Mouse (Mus musculus): ENCODE measurements around the gene Dhps.

Dhps gene

GRCm38 (mm10) chr8:85071514-85072281 is at the start of gene Dhps:
Gene Dhps, plus strand, starts transcription at chr8:85071757.
- DNase-seq (ENCODE audit: low read depth, low spot score), result peak; percentile 97

GRCm38 (mm10) chr8:85023846-85024245 is 47.7 kb upstream of the Dhps start:
- DNase-seq (ENCODE audit: low read depth, low spot score), result no peak

GRCm38 (mm10) chr8:85025098-85025932 is 46.2 kb upstream of the Dhps start, which contains the start of gene Asna1:
Gene Asna1, minus strand, starts transcription at chr8:85025281.
- DNase-seq (ENCODE audit: low read depth, low spot score), result peak; percentile 99

- DNase-seq (ENCODE audit: low read depth, low spot score), result peak; percentile 99
Observed at GRCm38 (mm10) chr8:85026670-85027515, 44.7 kb upstream of the Dhps start, which contains the start of gene Trir. Gene Trir, plus strand, starts transcription at chr8:85026823.

GRCm38 (mm10) chr8:85027516-85027855 is 44.1 kb upstream of the Dhps start:
- DNase-seq (ENCODE audit: low read depth, low spot score), result no peak

GRCm38 (mm10) chr8:85027922-85028321 is 43.6 kb upstream of the Dhps start:
- DNase-seq (ENCODE audit: low read depth, low spot score), result no peak

GRCm38 (mm10) chr8:85029271-85029670 is 42.3 kb upstream of the Dhps start:
- no peak for DNase-seq (ENCODE audit: low read depth, low spot score)

GRCm38 (mm10) chr8:85032622-85033311 is 38.8 kb upstream of the Dhps start:
- no peak for DNase-seq (ENCODE audit: low read depth, low spot score)

- DNase-seq (ENCODE audit: low read depth, low spot score), result peak; percentile 72
Observed at GRCm38 (mm10) chr8:85033867-85034266, 37.7 kb upstream of the Dhps start.

GRCm38 (mm10) chr8:85034764-85035163 is 36.8 kb upstream of the Dhps start:
- DNase-seq (ENCODE audit: low read depth, low spot score), result peak; percentile 98

- no peak for DNase-seq (ENCODE audit: low read depth, low spot score)
Observed at GRCm38 (mm10) chr8:85035165-85035727, 36.3 kb upstream of the Dhps start.

GRCm38 (mm10) chr8:85035728-85036310 is 35.7 kb upstream of the Dhps start:
- DNase-seq (ENCODE audit: low read depth, low spot score), result peak; percentile 42

- DNase-seq (ENCODE audit: low read depth, low spot score), result no peak
Observed at GRCm38 (mm10) chr8:85036381-85036717, 35.2 kb upstream of the Dhps start.

- DNase-seq (ENCODE audit: low read depth, low spot score), result peak; percentile 100
Observed at GRCm38 (mm10) chr8:85036718-85037365, 34.7 kb upstream of the Dhps start, which contains the start of gene Tnpo2. Gene Tnpo2, plus strand, starts transcription at chr8:85036915.

- peak; percentile 87 for DNase-seq (ENCODE audit: low read depth, low spot score)
Observed at GRCm38 (mm10) chr8:85037366-85037680, 34.2 kb upstream of the Dhps start.

- peak; percentile 44 for DNase-seq (ENCODE audit: low read depth, low spot score)
Observed at GRCm38 (mm10) chr8:85037681-85038531, 33.7 kb upstream of the Dhps start.

- no peak for DNase-seq (ENCODE audit: low read depth, low spot score)
Observed at GRCm38 (mm10) chr8:85043619-85044018, 27.9 kb upstream of the Dhps start.

- DNase-seq (ENCODE audit: low read depth, low spot score), result peak; percentile 42
Observed at GRCm38 (mm10) chr8:85057367-85057766, 14.2 kb upstream of the Dhps start.

All from ES-CJ7 (cell line).